Mouse (Mus musculus): Measurements from ENCODE around the gene Prss8. TPM values are rescaled to one million over a fixed set of nuclear protein-coding genes. Genes with fewer than 3 reads are reported as not detected.

The Prss8 gene
- total and polyA plus RNA-seq, 3 experiments: 0.12 to 0.21 TPM; not detected in 1

DNA sequence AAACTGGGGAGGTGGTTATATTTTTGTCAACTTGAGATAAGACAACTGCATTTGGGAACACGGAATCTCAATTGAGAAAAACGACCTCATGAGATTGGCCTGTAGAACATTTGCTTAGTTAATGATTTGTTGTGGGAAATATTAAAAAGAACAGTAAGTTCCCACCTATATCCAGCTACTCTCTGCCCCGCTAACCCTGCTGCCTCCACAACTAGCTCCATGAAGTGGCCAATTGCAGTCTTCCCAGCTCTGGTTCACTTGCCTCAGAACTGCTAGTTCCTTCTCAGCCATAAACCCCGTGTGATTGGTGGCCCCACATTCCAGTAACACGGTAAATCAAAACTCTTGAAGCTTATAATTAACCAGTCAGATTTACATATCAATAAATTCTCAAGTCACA, 29.5 kb upstream of the Prss8 start:
- H3K4me1 ChIP-seq (ENCODE audit: control insufficient read depth in 1 of 2, insufficient read depth in 2 of 2, low read length in 2 of 2): no peaks in the 10 kb centered on the region
- H3K9ac ChIP-seq (ENCODE audit: control insufficient read depth, low read depth, low read length, poor library complexity, severe bottlenecking): no peak overlapping the region
- H3K79me2 ChIP-seq (ENCODE audit: control insufficient read depth, insufficient read depth, low read length, poor library complexity): no peaks in the 10 kb centered on the region
- H3K9me3 ChIP-seq (replicated peaks; ENCODE audit: insufficient read depth, low read length): no peaks in the 10 kb centered on the region
- TF ChIP-seq USF2 (IDR thresholded peaks at IDR 0.05; ENCODE audit: borderline replicate concordance in 1 of 2, insufficient read depth in 1 of 2, low read depth in 1 of 2, low read length in 2 of 2) (no peak), POLR2AphosphoS5 (IDR thresholded peaks at IDR 0.05; ENCODE audit: borderline replicate concordance, low read depth, low read length) (no peak), POLR2A (IDR thresholded peaks at IDR 0.05; ENCODE audit: control insufficient read depth in 1 of 2, insufficient read depth in 1 of 2, low read depth in 1 of 2, low read length in 2 of 2, poor library complexity in 1 of 2) (no peak), KAT2A (conservative IDR thresholded peaks at IDR 0.05; ENCODE audit: low read depth, low read length) (no peak), ETS1 (IDR thresholded peaks at IDR 0.05; ENCODE audit: low read depth, low read length) (no peak), POLR2AphosphoS2 (IDR thresholded peaks at IDR 0.05; ENCODE audit: low read length) (no peak), E2F4 (IDR thresholded peaks at IDR 0.05; ENCODE audit: borderline replicate concordance, low read depth, low read length) (no peak), ZC3H11A (IDR thresholded peaks at IDR 0.05; ENCODE audit: low read depth, low read length) (no peak), TAL1 (IDR thresholded peaks at IDR 0.05; ENCODE audit: low read length) (no peak), MXI1 (IDR thresholded peaks at IDR 0.05; ENCODE audit: low read depth, low read length) (no peak), JUND (IDR thresholded peaks at IDR 0.05; ENCODE audit: low read depth, low read length) (no peak), CHD2 (IDR thresholded peaks at IDR 0.05; ENCODE audit: low read length) (no peak), GATA1 (IDR thresholded peaks at IDR 0.05; ENCODE audit: low read depth, low read length) (no peak), CHD1 (IDR thresholded peaks at IDR 0.05; ENCODE audit: low read depth, low read length) (no peak), BHLHE40 (IDR thresholded peaks at IDR 0.05; ENCODE audit: borderline replicate concordance, low read depth, low read length) (no peak), ZNF384 (IDR thresholded peaks at IDR 0.05; ENCODE audit: low read depth, low read length) (no peak), MAX (IDR thresholded peaks at IDR 0.05; ENCODE audit: low read length) (no peak), UBTF (IDR thresholded peaks at IDR 0.05; ENCODE audit: borderline replicate concordance, insufficient read depth, low read depth, low read length) (no peak), TBP (IDR thresholded peaks at IDR 0.05; ENCODE audit: low read depth, low read length) (no peak), NELFE (IDR thresholded peaks at IDR 0.05; ENCODE audit: low read depth, low read length) (no peak)
- no peak overlapping the region for H3K27ac ChIP-seq (ENCODE audit: control insufficient read depth, low read depth, low read length)
- no peak for DNase-seq (ENCODE audit: low read depth, low spot score)
- H3K4me3 ChIP-seq (ENCODE audit: control insufficient read depth in 1 of 2, insufficient read depth in 1 of 2, low read depth in 2 of 2, low read length in 2 of 2): no peak overlapping the region
- no peaks in the 10 kb centered on the region for H3K36me3 ChIP-seq (ENCODE audit: control insufficient read depth in 1 of 2, insufficient read depth in 2 of 2, low read length in 2 of 2)
- peaks cover 8 to 13% of the 10 kb centered on the region in 2 experiments; a peak in 3 of 4 replicates for H3K27me3 ChIP-seq (ENCODE audit: control insufficient read depth in 1 of 2, insufficient read depth in 2 of 2, low read length in 2 of 2)

DNA sequence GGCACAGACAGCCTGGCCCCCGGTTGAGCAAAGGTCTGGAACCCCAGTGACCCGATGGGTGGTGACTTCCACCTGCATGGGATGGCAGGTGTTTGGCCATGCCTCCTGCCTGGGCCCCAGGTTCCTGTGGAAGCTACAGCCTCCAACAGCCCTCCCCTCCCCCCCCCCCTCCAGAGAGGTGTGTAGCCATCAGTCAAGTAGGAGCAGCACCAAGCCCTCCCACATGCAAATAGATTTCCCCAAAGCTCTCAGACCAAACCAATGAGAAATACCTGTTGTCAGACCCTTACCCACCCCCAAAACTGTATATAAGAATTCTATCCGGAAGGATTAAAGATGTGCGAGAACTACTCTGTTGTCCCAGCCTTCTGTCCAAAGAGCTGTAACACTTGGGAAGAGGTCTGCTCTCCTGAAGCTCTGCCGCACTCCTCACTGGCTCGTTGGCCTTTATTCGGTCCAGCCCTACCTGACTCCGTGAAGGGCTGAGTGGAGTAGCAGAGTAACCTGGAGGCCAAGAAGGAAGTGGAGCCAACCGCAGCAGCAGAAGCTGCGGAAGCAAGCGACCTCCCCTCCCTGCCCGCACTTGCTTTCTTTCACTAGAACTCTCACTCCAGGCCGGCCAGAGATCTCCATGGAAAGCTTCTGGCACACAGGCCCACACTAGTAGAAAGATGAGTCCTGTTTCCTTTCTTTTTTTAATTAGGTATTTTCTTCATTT, 23.1 kb upstream of the Prss8 start:
- Histone ChIP-seq H3K9ac (ENCODE audit: control insufficient read depth, low read depth, low read length, poor library complexity, severe bottlenecking) (no peak overlapping the region), H3K9me3 (replicated peaks; ENCODE audit: insufficient read depth, low read length) (no peaks in the 10 kb centered on the region), H3K27ac (ENCODE audit: control insufficient read depth, low read depth, low read length) (no peak overlapping the region), H3K79me2 (ENCODE audit: control insufficient read depth, insufficient read depth, low read length, poor library complexity) (no peaks in the 10 kb centered on the region), H3K36me3 (ENCODE audit: control insufficient read depth in 1 of 2, insufficient read depth in 2 of 2, low read length in 2 of 2) (no peaks in the 10 kb centered on the region), H3K4me3 (ENCODE audit: control insufficient read depth in 1 of 2, insufficient read depth in 1 of 2, low read depth in 2 of 2, low read length in 2 of 2) (no peak overlapping the region), H3K27me3 (ENCODE audit: control insufficient read depth in 1 of 2, insufficient read depth in 2 of 2, low read length in 2 of 2) (peaks cover 24 to 26% of the 10 kb centered on the region in 2 experiments), H3K4me1 (ENCODE audit: control insufficient read depth in 1 of 2, insufficient read depth in 2 of 2, low read length in 2 of 2) (no peaks in the 10 kb centered on the region)
- DNase-seq (ENCODE audit: low read depth, low spot score): no peak
- TF ChIP-seq EP300 (IDR thresholded peaks at IDR 0.05; ENCODE audit: low read depth in 1 of 2, low read length in 2 of 2) (no peak), USF2 (IDR thresholded peaks at IDR 0.05; ENCODE audit: borderline replicate concordance in 1 of 2, insufficient read depth in 1 of 2, low read depth in 1 of 2, low read length in 2 of 2) (no peak), JUND (IDR thresholded peaks at IDR 0.05; ENCODE audit: low read depth, low read length) (no peak), ELF1 (IDR thresholded peaks at IDR 0.05; ENCODE audit: low read depth, low read length) (no peak)
